Mouse (Mus musculus): ENCODE results near the gene Gm20716.
"Not testable (repeated sequence)": the region's sequence is repeated elsewhere in the genome, so short reads cannot be mapped to it uniquely, and the experiment has no call there.

Gm20716 gene

GRCm38 (mm10) chr2:168161514-168161971, 68.6 kb downstream of the Gm20716 start:
- no peak for DNase-seq

- no peak for DNase-seq
These were observed 69.7 kb downstream of the Gm20716 start for GRCm38 (mm10) chr2:168160370-168160930.

DNA sequence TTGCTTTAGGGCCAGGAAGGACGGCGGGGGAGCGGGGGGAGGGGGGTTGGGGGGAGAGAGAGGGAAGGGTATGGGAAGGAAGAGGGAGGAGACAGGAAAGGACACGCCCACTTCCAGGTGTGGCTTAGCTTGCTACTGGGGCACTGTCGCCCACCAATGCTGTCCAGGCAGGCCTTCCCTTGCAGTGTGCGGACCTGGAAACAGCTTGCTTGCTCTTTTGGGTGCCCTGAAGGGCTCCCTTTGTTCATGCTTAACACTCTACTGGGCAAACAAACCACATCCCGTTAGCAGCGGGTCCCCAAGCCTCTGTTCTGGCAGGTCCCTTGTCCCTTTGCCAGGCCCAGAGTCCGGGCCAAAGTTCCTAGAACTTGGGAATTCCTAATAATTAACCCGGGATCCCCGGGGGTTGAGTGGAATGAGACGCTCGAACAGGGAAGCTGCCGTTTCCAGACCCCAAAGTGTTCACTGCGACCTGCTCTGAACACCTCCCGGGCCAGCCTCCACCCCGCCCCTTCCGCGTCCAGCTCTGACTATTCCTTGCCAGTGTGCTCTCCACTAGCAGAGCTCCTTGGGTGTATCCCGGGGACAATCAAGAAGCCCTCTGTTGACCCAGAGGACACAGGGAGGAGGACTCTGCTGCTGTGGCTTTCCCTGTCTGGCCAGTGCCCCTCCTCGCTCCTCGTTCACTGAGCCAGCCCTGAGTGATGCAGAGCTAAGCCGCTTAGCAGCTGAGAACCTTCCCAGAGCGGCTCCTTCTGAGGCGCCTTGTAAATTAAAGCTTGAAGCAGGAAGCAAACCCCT, 71.1 kb downstream of the Gm20716 start:
- DNase-seq = peak; percentile 59

DNA sequence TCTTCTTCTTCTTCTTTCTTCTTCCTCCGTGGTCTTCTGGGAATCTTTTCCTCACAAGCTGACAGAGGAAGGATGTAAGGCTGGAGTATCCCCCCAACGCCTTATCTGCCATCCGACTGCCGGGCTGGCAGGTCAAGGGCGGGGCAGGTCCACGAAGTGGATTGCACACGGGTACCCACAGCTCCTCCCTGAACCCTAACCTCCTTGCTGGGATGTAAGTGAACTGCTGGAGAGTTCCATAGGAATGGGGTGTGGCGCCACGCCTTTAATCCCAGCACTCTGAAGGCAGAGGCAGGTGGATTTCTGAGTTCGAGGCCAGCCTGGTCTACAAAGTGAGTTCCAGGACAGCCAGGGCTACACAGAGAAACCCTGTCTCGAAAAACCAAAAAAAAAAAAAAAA, 72.2 kb downstream of the Gm20716 start:
- DNase-seq = not testable (repeated sequence)

DNA sequence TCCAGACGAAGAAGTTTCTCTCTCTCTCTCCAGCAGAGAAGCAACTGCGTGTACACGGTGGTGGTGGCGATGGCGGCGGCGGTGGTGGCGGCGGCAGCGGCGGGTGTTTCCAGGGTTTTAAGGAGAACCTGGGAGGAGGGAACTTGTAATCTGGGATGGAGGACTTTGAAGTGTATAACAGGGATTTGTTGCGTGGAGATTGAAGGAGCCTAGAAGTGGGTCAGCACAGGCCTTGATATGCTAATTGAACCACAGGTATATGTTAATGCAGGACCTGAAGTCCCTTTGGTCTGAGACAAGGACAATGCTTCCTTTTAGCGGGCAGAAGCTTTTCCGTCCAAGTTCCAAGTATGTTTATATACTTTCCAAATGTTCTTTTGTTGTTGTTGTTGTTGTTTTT, 73.8 kb downstream of the Gm20716 start:
- DNase-seq = no peak

- DNase-seq = no peak
These were observed 74.5 kb downstream of the Gm20716 start for GRCm38 (mm10) chr2:168155666-168156065.

DNA sequence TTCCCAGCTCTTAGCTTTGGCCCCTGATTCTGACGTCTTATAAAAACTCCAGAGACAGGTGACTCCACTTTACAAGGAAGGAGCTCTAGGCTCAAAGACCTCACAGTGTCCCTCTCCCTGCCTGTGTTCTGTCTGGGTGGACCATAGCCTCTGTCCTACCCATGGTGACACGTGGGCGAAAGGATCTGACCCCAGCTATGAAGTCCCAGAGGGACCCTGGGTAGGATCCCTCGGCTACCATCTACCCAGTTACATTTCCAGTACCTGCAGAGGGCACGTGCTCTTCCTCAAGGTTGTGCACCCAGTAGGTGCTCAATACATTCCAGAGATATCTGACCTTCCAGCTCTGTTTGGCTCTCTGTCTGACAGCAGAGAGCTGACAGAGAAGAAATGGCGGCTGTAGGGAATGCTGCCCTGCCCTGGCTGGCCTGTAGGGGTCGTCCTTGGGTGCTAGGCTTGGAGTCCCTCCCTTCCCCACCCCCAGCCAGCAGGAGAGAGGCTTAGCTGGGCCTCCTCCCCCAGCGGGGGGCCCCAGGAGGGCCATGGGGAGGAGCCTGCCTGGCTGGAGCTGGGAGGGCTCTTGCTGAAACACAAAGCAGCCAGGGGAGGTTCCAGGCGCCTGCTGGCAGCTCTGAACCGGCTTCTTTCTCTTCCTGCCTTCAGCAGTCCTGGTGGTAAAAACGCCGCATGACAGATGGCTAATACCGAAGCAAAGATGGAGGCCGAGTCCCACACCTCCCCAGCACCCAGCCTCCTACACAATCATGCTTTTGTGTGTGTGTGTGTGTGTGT, 75.9 kb downstream of the Gm20716 start:
- DNase-seq = peak; percentile 86

DNA sequence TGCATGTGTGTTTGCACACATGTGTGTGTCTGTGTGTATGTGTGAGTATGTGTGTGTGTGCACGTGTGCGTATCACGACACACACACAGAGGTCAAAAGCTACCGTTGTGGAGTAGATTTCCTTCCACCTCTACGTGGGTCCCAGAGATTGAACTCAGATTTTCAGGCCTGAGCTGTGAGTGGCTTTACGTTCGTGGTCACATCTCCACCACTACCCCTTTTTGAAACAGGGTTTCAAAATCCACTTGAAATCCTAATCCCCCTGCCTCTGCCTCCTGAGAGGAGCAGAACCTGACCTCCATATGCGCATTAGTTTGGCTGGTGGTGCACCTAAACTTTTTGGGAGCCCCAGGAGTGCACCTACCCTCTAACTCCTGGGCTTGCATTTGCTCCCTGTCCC, 80.9 kb downstream of the Gm20716 start:
- DNase-seq = no peak

- DNase-seq = no peak
These were observed 82.3 kb downstream of the Gm20716 start for GRCm38 (mm10) chr2:168147722-168148432.

- no peak for DNase-seq
These were observed 84.7 kb downstream of the Gm20716 start for GRCm38 (mm10) chr2:168145437-168145836.

- DNase-seq = no peak
These were observed 86.4 kb downstream of the Gm20716 start for GRCm38 (mm10) chr2:168143794-168144193.

DNA sequence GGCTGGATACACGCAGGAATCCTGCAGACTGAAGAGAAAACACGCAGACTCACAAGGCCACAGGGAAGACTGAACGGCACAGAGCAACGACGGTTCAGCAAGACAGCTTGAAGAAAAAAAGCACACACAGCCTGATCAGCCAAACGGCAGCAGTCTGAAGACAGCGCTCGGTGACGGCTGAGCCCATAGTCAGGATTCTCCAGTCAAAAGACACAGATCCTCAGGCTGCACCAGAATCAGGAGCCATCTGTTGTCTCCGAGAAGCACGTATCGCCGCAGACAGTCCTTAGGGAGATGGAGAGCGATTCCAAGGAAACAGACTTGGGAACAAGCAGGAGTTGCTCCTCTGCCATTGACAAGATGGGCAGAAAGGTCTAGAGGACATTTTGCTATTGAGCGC, 93.0 kb downstream of the Gm20716 start:
- DNase-seq = no peak
